Mouse (Mus musculus) hindbrain, embryonic 10.5 days (tissue): ENCODE data around the gene Tm6sf2. TPM values are rescaled to one million over a fixed set of nuclear protein-coding genes. Genes with fewer than 3 reads are reported as not detected.

Experiments
- DNase-seq: peaks from one replicate; pipeline ENCODE4 v3.0.0-alpha.2; 2017; ENCODE audit warnings: low spot score
- H3K27ac ChIP-seq: fragments of 300-500 bp; sonication (generic); 2 replicates; pipeline ENCODE4 v1.5.1; 2016; ENCODE audit warnings: mild to moderate bottlenecking, moderate library complexity
- H3K27me3 ChIP-seq: fragments of 300-500 bp; sonication (generic); 2 replicates; pipeline ENCODE4 v1.6.1; 2016; ENCODE audit warnings: mild to moderate bottlenecking; ENCODE audit not compliant: poor library complexity, insufficient read depth, severe bottlenecking
- H3K36me3 ChIP-seq: fragments of 300-500 bp; sonication (generic); 2 replicates; pipeline ENCODE4 v1.6.1; 2016; ENCODE audit warnings: mild to moderate bottlenecking, moderate library complexity
- H3K4me1 ChIP-seq: fragments of 300-500 bp; sonication (generic); replicated peaks from 2 replicates; pipeline ENCODE4 v1.6.1; 2016; ENCODE audit warnings: mild to moderate bottlenecking
- H3K4me3 ChIP-seq: fragments of 300-500 bp; sonication (generic); 2 replicates; pipeline ENCODE4 v1.5.1; 2016; ENCODE audit warnings: mild to moderate bottlenecking, moderate library complexity
- H3K9me3 ChIP-seq: fragments of 300-500 bp; sonication (generic); 2 replicates; pipeline ENCODE4 v1.6.1; 2016; ENCODE audit warnings: mild to moderate bottlenecking, moderate library complexity
- WGBS: fragments of 180-500 bp; shearing (Covaris S2); methylation state at CpG from one replicate; pipeline ENCODE4 v1.1.7; 2016; 5-methylcytosine and 5-hydroxymethylcytosine counted together
- polyA plus RNA-seq: library from polyadenylated mRNA; unstranded; fragments of >200 nt; fragmentation: Nextera tagmentation; extraction: Ambion mirVana; gene quantifications from 2 replicates; pipeline ENCODE4 v1.2.1, GENCODE M21; 2016

Tm6sf2 gene
- polyA plus RNA-seq, 1 experiment from 2014 or later = 0.88 TPM

DNA sequence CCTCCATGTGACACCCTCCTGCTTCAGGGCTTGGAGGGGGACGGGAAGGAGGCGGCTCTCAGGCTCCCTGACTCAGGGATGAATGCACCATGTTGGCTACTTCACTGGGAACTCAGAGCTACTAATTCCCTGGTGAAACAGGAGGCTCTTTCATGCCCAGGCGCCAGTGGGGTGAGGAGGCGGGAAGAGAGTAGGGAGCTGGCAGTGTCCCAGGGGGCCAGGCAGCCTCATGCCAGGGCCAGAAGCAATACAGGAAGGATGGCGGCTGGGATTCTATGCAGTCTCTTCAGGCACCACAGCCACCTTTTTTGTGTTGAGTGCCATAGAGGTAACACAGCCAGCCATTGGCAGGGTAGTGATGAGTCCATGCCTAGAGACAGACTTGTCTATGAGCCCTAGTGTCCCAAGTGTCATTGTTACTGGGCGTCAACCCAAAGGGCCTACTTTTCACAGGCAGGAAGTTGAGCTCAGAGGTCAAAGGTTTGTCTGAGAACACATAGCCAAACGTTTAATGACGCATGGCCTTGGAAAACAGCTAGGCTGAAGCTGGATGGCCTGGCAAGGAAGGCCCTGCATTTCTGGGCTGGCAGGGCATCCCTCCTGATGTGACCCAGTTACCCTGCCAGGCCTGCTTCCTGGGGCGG is 56.7 kb downstream of the Tm6sf2 start:
- H3K9me3 ChIP-seq = no peaks in the 10 kb centered on the region
- WGBS = 70% methylated on average over 9 of the region's 9 CpGs
- no peaks in the 10 kb centered on the region; the same call in 1 of the 2 replicates for H3K27me3 ChIP-seq
- peaks cover 22% of the 10 kb centered on the region for H3K36me3 ChIP-seq
- peaks cover 18% of the 10 kb centered on the region for H3K4me1 ChIP-seq
- no peak overlapping the region for H3K27ac ChIP-seq
- DNase-seq = no peak
- H3K4me3 ChIP-seq = no peak overlapping the region

Other genes with a start within 250 kb of the Tm6sf2 start
- 39.8 and 49.9 TPM in 2 replicates for gene Pbx4, start 240.4 kb upstream of the Tm6sf2 start, polyA plus RNA-seq
- 0.44 and 0.47 TPM in 2 replicates for gene Cilp2, start 185.2 kb upstream of the Tm6sf2 start, polyA plus RNA-seq
- gene Tssk6, start 170.7 kb upstream of the Tm6sf2 start, polyA plus RNA-seq = 4.7 and 4.8 TPM in 2 replicates
- 166 and 177 TPM in 2 replicates for gene Ndufa13, start 170.4 kb upstream of the Tm6sf2 start, polyA plus RNA-seq
- gene Yjefn3, start 170.2 kb upstream of the Tm6sf2 start, polyA plus RNA-seq = 4.9 and 7.3 TPM in 2 replicates
- gene Gatad2a, start 76.5 kb upstream of the Tm6sf2 start, polyA plus RNA-seq = 46.9 and 50.3 TPM in 2 replicates
- 62.6 and 66.8 TPM in 2 replicates for gene Mau2, start 30.2 kb upstream of the Tm6sf2 start, polyA plus RNA-seq
- gene Sugp1, start 30.1 kb upstream of the Tm6sf2 start, polyA plus RNA-seq = 51.3 and 54.2 TPM in 2 replicates
- gene Hapln4, start 10.5 kb downstream of the Tm6sf2 start, polyA plus RNA-seq = 0.12 and 0.20 TPM in 2 replicates
- gene Ncan, start 47.9 kb downstream of the Tm6sf2 start, polyA plus RNA-seq = 20.2 and 67.1 TPM in 2 replicates
- gene Nr2c2ap, start 58.4 kb downstream of the Tm6sf2 start, polyA plus RNA-seq = 37.0 and 38.0 TPM in 2 replicates
- 19.5 and 20.6 TPM in 2 replicates for gene Rfxank, start 66.2 kb downstream of the Tm6sf2 start, polyA plus RNA-seq
- 46.9 and 48.3 TPM in 2 replicates for gene Borcs8, start 66.6 kb downstream of the Tm6sf2 start, polyA plus RNA-seq
- 0.58 and 0.76 TPM in 2 replicates for gene Mef2b, start 66.8 kb downstream of the Tm6sf2 start, polyA plus RNA-seq
- gene Tmem161a, start 99.4 kb downstream of the Tm6sf2 start, polyA plus RNA-seq = 56.2 and 64.9 TPM in 2 replicates
- gene Slc25a42, start 139.4 kb downstream of the Tm6sf2 start, polyA plus RNA-seq = 2.6 and 3.5 TPM in 2 replicates
- 56.1 and 58.2 TPM in 2 replicates for gene Sugp2, start 161.3 kb downstream of the Tm6sf2 start, polyA plus RNA-seq
- 39.7 and 40.9 TPM in 2 replicates for gene Armc6, start 161.5 kb downstream of the Tm6sf2 start, polyA plus RNA-seq
- gene Homer3, start 209.9 kb downstream of the Tm6sf2 start, polyA plus RNA-seq = 107 and 108 TPM in 2 replicates
- 54.4 and 54.8 TPM in 2 replicates for gene Ddx49, start 229.6 kb downstream of the Tm6sf2 start, polyA plus RNA-seq
- gene Cope, start 229.6 kb downstream of the Tm6sf2 start, polyA plus RNA-seq = 324 and 329 TPM in 2 replicates
- gene Cers1, start 242.9 kb downstream of the Tm6sf2 start, polyA plus RNA-seq = 3.0 and 7.3 TPM in 2 replicates